Mouse (Mus musculus): ENCODE data around the gene Vmn2r115.
"Not testable (repeated sequence)": the region's sequence is repeated elsewhere in the genome, so short reads cannot be mapped to it uniquely, and the experiment has no call there.

Gene Vmn2r115

GRCm38 (mm10) chr17:23343441-23343840 is at the start of gene Vmn2r115:
Gene Vmn2r115 (plus strand): TSS chr17:23343741.
- not testable (repeated sequence) for DNase-seq (ENCODE audit: low read depth, low spot score)

GRCm38 (mm10) chr17:23312437-23312836 is 31.1 kb upstream of the Vmn2r115 start, which contains the start of gene Vmn2r114:
Gene Vmn2r114 (minus strand): TSS chr17:23312537.
- DNase-seq (ENCODE audit: low read depth, low spot score) = not testable (repeated sequence)

- no peak for DNase-seq (ENCODE audit: low read depth, low spot score)
These were observed 12.9 kb upstream of the Vmn2r115 start for GRCm38 (mm10) chr17:23330657-23331056.

- no peak for DNase-seq (ENCODE audit: low read depth, low spot score)
These were observed 8.1 kb downstream of the Vmn2r115 start for GRCm38 (mm10) chr17:23351644-23352043.

GRCm38 (mm10) chr17:23384304-23384703 is 40.8 kb downstream of the Vmn2r115 start, which contains the start of gene Vmn2r116:
Gene Vmn2r116 (plus strand): TSS chr17:23384604.
- not testable (repeated sequence) for DNase-seq (ENCODE audit: low read depth, low spot score)
